Mouse (Mus musculus) ES-E14 (cell line): ENCODE results near the gene Lrmda. TPM values are rescaled to one million over a fixed set of nuclear protein-coding genes. Genes with fewer than 3 reads are reported as not detected.

Source experiments
- DNase-seq: peaks from one replicate; pipeline ENCODE4 v3.0.0-alpha.2; 2013; ENCODE audit warnings: low read depth, low spot score
- H3K27ac ChIP-seq: 2 replicates; pipeline ENCODE4 v1.5.1; 2012; ENCODE audit warnings: low read depth, mild to moderate bottlenecking, low read length, moderate library complexity, mixed read lengths; ENCODE audit not compliant: poor library complexity, insufficient read depth, severe bottlenecking
- H3K36me3 ChIP-seq: 2 replicates; pipeline ENCODE4 v1.6.1; 2012; ENCODE audit warnings: mild to moderate bottlenecking, low read length, moderate library complexity, mixed read lengths; ENCODE audit not compliant: control insufficient read depth, poor library complexity, insufficient read depth, severe bottlenecking
- H3K4me1 ChIP-seq, 2 experiments: fragments of 150-350 bp in 1 of 2; sonication (generic) in 1 of 2; 2 replicates each; pipeline ENCODE4 v1.6.1; 2012; ENCODE audit warnings: low read length in 2 of 2, mild to moderate bottlenecking in 1 of 2, mixed read lengths in 1 of 2; ENCODE audit not compliant: control insufficient read depth in 2 of 2, insufficient read depth in 2 of 2, poor library complexity in 1 of 2
- H3K4me3 ChIP-seq, 2 experiments: fragments of 150-350 bp in 1 of 2; sonication (generic) in 1 of 2; 2 replicates each; pipeline ENCODE4 v1.5.1; 2012; ENCODE audit warnings: low read length in 2 of 2, low read depth in 1 of 2, mild to moderate bottlenecking in 1 of 2, mixed read lengths in 1 of 2; ENCODE audit not compliant: insufficient read depth in 1 of 2, poor library complexity in 1 of 2, severe bottlenecking in 1 of 2
- H3K9ac ChIP-seq: 2 replicates; pipeline ENCODE4 v1.6.1; 2012; ENCODE audit warnings: low read depth, mild to moderate bottlenecking, low read length, mixed read lengths; ENCODE audit not compliant: poor library complexity, insufficient read depth, severe bottlenecking
- H3K9me3 ChIP-seq: fragments of 150-350 bp; sonication (generic); 2 replicates; pipeline ENCODE4 v1.6.1; 2012; ENCODE audit warnings: low read depth, mild to moderate bottlenecking, low read length; ENCODE audit not compliant: control insufficient read depth, insufficient read depth
- CHD2 ChIP-seq: IDR thresholded peaks from 2 replicates; pipeline ENCODE4 v1.6.1; 2014; ENCODE audit warnings: mild to moderate bottlenecking, low read depth, low read length, inconsistent platforms
- HCFC1 ChIP-seq: IDR thresholded peaks from 2 replicates; pipeline ENCODE4 v1.6.1; 2012; ENCODE audit warnings: low read length, inconsistent platforms, borderline replicate concordance; ENCODE audit not compliant: insufficient read depth
- MAFK ChIP-seq: IDR thresholded peaks from 2 replicates; pipeline ENCODE4 v1.6.1; 2014; ENCODE audit warnings: mild to moderate bottlenecking, low read depth, low read length, inconsistent platforms; ENCODE audit not compliant: insufficient read depth
- ZC3H11A ChIP-seq: IDR thresholded peaks from 2 replicates; pipeline ENCODE4 v1.6.1; 2012; ENCODE audit warnings: low read depth, mild to moderate bottlenecking, inconsistent platforms, low read length, borderline replicate concordance
- ZNF384 ChIP-seq: IDR thresholded peaks from 2 replicates; pipeline ENCODE4 v1.6.1; 2012; ENCODE audit warnings: low read depth, low read length, inconsistent platforms
- in situ Hi-C, 2 experiments: fragments of 600-800 bp; cut with MboI; formaldehyde crosslinking; loops; one replicate each; pipeline ENCODE4 v1.15.1; 2025; ENCODE audit warnings: low sequenced_read_pairs in 2 of 2, inconsistent platforms in 1 of 2; ENCODE audit not compliant: unreplicated experiment in 2 of 2
- total RNA-seq: library from RNA; depleted of rRNA; stranded (reverse); fragments of 300-350 nt; gene quantifications from 2 replicates; pipeline ENCODE4 v1.2.3, GENCODE M21; 2012

The Lrmda gene
- total RNA-seq, 1 experiment: 0.22 TPM

- Histone ChIP-seq H3K9me3 (no peaks in the 10 kb centered on the region), H3K27ac (no peak overlapping the region), H3K9ac (no peak overlapping the region), H3K4me3 (no peak overlapping the region), H3K4me1 (no peaks in the 10 kb centered on the region), H3K36me3 (no peaks in the 10 kb centered on the region)
- in situ Hi-C loops: loop anchor here in 1 of 2 experiments (25.0 kb wide), 1 partner anchor 89 kb away; no protein-coding TSS in a partner anchor
- no peak for DNase-seq
- TF ChIP-seq HCFC1 (no peak), MAFK (no peak), ZNF384 (no peak), ZC3H11A (no peak), CHD2 (no peak)
These were observed 304.2 kb downstream of the Lrmda start for GRCm38 (mm10) chr14:22323530-22324292.

DNA sequence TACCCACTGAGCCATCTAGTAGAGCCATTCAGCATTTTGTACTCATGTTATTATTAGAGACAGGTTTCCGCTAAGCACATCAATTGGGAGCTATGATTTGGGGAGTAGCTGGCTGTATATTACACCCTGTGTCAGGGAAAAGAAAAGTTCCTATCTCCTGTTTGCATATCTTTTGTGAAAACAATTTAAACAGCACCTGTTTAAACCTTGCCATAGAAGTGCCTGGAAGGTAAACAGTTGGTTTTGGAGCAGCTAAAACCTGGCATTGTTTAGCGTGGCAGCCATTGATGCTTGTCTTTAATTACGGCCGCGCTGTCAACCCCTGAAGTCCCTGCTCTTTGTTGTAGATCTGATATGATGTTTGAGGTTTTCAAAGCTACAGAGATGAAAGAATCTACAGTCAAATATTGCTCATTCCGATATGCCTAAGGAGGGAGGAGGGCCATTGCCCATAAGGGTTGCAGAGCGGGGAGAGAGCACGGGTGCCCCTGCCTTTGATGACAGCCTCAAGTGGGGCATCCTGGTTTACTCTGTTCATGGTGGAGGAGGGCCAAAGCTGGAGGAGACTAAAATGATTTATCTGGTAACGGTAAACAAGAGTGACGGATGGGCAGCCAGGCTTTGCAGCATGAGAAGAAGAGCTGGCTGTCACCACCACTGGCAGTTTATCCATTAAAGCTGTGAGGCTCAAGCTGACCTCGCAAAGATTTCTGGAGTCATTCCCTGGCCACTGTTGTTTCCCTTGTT is 306.9 kb downstream of the Lrmda start:
- no peaks in the 10 kb centered on the region for H3K36me3 ChIP-seq
- no peak for DNase-seq
- H3K9me3 ChIP-seq: no peaks in the 10 kb centered on the region
- in situ Hi-C loops: no loop called here
- H3K4me3 ChIP-seq: no peak overlapping the region
- H3K27ac ChIP-seq: no peak overlapping the region
- H3K9ac ChIP-seq: no peak overlapping the region
- TF ChIP-seq HCFC1 (no peak), MAFK (no peak), CHD2 (no peak), ZC3H11A (no peak), ZNF384 (no peak)
- H3K4me1 ChIP-seq: no peaks in the 10 kb centered on the region

GRCm38 (mm10) chr14:22329191-22329590 is 309.7 kb downstream of the Lrmda start:
- in situ Hi-C loops: no loop called here
- Histone ChIP-seq H3K9ac (no peak overlapping the region), H3K27ac (no peak overlapping the region), H3K36me3 (no peaks in the 10 kb centered on the region), H3K4me1 (no peaks in the 10 kb centered on the region), H3K4me3 (no peak overlapping the region), H3K9me3 (no peaks in the 10 kb centered on the region)
- TF ChIP-seq ZNF384: no peak
- TF ChIP-seq ZC3H11A: no peak
- TF ChIP-seq CHD2: no peak
- no peak for TF ChIP-seq HCFC1
- no peak for TF ChIP-seq MAFK
- DNase-seq: no peak

DNA sequence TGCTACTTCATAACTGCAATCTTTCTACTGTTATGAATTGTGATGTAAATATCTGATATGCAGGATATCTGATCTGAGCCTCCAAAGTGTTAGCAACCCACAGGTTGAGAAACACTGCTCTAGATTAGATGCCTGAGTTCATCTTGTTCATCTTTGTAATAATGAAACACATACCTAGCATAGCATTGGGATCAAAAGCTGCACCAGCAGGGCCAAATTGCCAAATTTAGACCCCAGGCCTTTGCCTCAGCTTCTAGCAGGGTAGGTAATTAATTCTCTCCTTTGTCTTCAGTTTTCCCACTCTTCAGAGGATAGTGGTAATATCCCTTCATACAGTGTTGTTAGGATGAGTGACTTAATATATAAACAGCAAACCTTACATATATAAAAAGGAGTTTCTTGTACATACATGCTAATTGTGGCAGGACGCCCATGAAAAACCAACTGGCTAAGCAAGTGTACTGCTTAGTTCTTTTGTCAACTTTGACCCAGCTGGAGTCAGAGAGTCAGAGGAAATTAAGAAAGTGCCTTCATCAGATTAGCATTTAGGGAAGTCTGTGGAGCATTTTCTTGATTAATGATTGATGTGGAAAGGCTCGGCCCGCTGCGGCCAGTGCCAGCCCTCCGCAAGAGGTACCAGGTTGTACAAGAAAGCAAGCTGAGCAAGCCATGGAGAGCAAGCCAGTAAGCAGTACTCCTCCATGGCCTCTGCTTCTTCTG is 315.7 kb downstream of the Lrmda start:
- no peak for DNase-seq
- no peak overlapping the region for H3K27ac ChIP-seq
- no peaks in the 10 kb centered on the region for H3K36me3 ChIP-seq
- H3K4me3 ChIP-seq: no peak overlapping the region
- TF ChIP-seq HCFC1: no peak
- no peak for TF ChIP-seq ZNF384
- TF ChIP-seq ZC3H11A: no peak
- no peak for TF ChIP-seq CHD2
- TF ChIP-seq MAFK: no peak
- no peaks in the 10 kb centered on the region for H3K9me3 ChIP-seq
- H3K9ac ChIP-seq: no peak overlapping the region
- in situ Hi-C loops: no loop called here
- no peaks in the 10 kb centered on the region for H3K4me1 ChIP-seq
